Mouse (Mus musculus) mouse trophoblast stem cell (cell line): Measurements from ENCODE around the gene Gm6356.
"Not testable (repeated sequence)": the region's sequence is repeated elsewhere in the genome, so short reads cannot be mapped to it uniquely, and the experiment has no call there.

Source experiments
- in situ Hi-C, 2 experiments: fragments of 300-500 bp; cut with MseI, MboI; formaldehyde crosslinking; loops; 2 replicates in 1 of 2; 3 replicates in 1 of 2; pipeline ENCODE4 v1.15.1; 2025

Gene Gm6356

DNA sequence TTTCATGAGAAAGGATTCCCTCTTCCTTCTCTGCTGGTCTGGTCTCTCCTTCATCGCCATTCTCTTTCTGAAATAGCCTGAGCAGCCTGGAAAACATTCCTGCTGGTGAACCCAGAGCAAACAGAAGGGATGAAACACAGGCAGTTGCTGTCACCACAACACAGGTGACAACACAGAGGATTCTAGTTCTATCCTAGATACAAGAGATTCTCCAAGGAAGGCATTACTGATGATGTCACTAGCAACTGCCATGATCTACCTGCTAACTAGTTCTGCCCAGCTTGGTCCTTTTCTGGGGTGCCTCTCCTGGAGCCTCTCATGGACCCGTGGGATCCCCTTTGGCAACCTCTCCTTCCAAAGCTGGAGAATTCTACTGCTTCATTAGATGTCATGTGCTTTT, at the start of gene Gm6356:
TSS of gene Gm6356 (minus strand) at position 101 of the 400 bp plus-strand sequence.
- in situ Hi-C loops = not testable (repeated sequence)
